Mouse (Mus musculus) liver, adult 2 months (tissue): Measurements from ENCODE around the gene Tmprss3. TPM values are rescaled to one million over a fixed set of nuclear protein-coding genes. Genes with fewer than 3 reads are reported as not detected.

Experiments
- DNase-seq: peaks from one replicate; pipeline ENCODE4 v3.0.0-alpha.2; 2011; ENCODE audit warnings: low read depth, low spot score; ENCODE audit errors: extremely low read depth
- H3K27ac ChIP-seq: fragments of 200-500 bp; replicated peaks from 2 replicates; pipeline ENCODE4 v1.5.1; 2012; ENCODE audit warnings: low read depth, mild to moderate bottlenecking, control low read depth, inconsistent platforms, low read length; ENCODE audit not compliant: insufficient read depth
- H3K27me3 ChIP-seq: fragments of 200-500 bp; 2 replicates; pipeline ENCODE4 v1.6.1; 2012; ENCODE audit warnings: mild to moderate bottlenecking, moderate library complexity, low read length, inconsistent platforms; ENCODE audit not compliant: control insufficient read depth, insufficient read depth
- H3K36me3 ChIP-seq: fragments of 200-500 bp; 2 replicates; pipeline ENCODE4 v1.6.1; 2012; ENCODE audit warnings: low read length, inconsistent platforms; ENCODE audit not compliant: control insufficient read depth, insufficient read depth
- H3K4me1 ChIP-seq: fragments of 200-500 bp; 2 replicates; pipeline ENCODE4 v1.6.1; 2011; ENCODE audit warnings: low read length; ENCODE audit not compliant: control insufficient read depth, insufficient read depth
- H3K4me3 ChIP-seq: fragments of 200-500 bp; 2 replicates; pipeline ENCODE4 v1.5.1; 2011; ENCODE audit warnings: low read depth, mild to moderate bottlenecking, control low read depth, low read length, moderate library complexity; ENCODE audit not compliant: insufficient read depth
- H3K79me2 ChIP-seq: fragments of 200-500 bp; 2 replicates; pipeline ENCODE4 v1.6.1; 2012; ENCODE audit warnings: inconsistent platforms, mild to moderate bottlenecking, low read length, moderate library complexity; ENCODE audit not compliant: control insufficient read depth, insufficient read depth
- H3K9ac ChIP-seq: fragments of 200-500 bp; 2 replicates; pipeline ENCODE4 v1.6.1; 2012; ENCODE audit warnings: low read depth, mild to moderate bottlenecking, control low read depth, inconsistent platforms, low read length
- CTCF ChIP-seq: fragments of 200-500 bp; IDR thresholded peaks from 2 replicates; pipeline ENCODE4 v1.5.1; 2011; ENCODE audit warnings: low read depth, low read length, control low read depth
- POLR2A ChIP-seq: fragments of 200-500 bp; IDR thresholded peaks from 2 replicates; pipeline ENCODE4 v1.6.1; 2011; ENCODE audit warnings: low read length, control low read depth; ENCODE audit not compliant: insufficient read depth; ENCODE audit errors: extremely low read depth
- WGBS: fragments of 180-500 bp; shearing (Covaris S2); methylation state at CpG from one replicate; pipeline ENCODE4 v1.1.7; 2018; 5-methylcytosine and 5-hydroxymethylcytosine counted together
- polyA plus RNA-seq: library from polyadenylated mRNA; depleted of rRNA; stranded (reverse); fragments of >200 nt; gene quantifications from 2 replicates; pipeline ENCODE4 v1.2.3, GENCODE M21; 2012; rRNA removed
- total RNA-seq: library from RNA; depleted of rRNA; stranded (reverse); fragments of >200 nt; gene quantifications from 2 replicates; pipeline ENCODE4 v1.2.3, GENCODE M21; 2014; rRNA removed

The Tmprss3 gene
- total RNA-seq (not detected in 2 replicates), polyA plus RNA-seq (not detected in 2 replicates)

DNA sequence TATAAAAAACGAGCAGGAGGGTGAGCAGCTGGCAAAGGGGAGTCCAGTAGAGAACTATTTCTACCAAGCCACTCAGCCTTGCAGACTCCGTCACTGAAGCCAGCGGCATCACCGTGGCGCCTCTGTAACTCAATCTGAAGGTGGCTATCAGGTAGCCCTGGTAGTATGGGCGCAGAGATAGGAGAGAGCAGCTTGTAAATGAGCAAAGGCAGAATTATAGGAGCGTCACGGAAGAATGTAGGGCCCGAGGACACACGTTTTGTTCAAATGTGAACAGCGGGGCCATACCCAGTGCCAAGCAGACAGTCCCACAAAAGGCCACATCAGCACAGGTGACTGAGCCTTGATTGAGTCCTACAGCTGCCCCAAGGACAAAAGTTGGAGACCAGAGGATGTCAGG lies at the start of gene Tmprss3:
Gene Tmprss3 (minus strand): TSS at position 101 of the 400 bp plus-strand sequence.
- Histone ChIP-seq H3K27ac (no peak within 1 kb of the TSS), H3K4me1 (no peaks in the 10 kb centered on the region), H3K9ac (no peak within 1 kb of the TSS), H3K36me3 (no peaks in the 10 kb centered on the region), H3K27me3 (no peaks in the 10 kb centered on the region), H3K79me2 (no peaks in the 10 kb centered on the region), H3K4me3 (no peak within 1 kb of the TSS)
- 87% methylated on average over 11 of the region's 11 CpGs for WGBS
- TF ChIP-seq CTCF (no peak), POLR2A (no peak)
- DNase-seq, result no peak

DNA sequence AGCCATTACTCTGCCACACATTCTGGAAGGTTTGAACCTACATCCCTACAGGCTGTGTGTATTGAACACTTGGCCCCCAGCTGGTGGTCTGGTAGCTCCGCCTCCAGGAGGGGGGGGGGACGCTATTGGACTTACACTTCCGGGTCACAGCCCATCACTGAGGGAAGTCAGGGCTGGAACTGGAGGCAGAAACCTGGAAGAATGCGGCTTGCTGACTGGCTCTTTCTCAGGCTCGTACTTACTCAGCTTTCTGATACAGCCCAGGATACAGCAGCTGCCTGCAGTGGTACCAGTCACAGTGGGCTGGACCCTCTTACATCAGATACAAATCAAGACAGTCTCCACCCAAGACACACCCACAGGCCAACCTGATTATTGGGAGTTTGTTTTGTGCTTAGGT lies 48.4 kb upstream of the Tmprss3 start:
- 41% methylated on average over 5 of the region's 5 CpGs for WGBS
- no peak for DNase-seq

DNA sequence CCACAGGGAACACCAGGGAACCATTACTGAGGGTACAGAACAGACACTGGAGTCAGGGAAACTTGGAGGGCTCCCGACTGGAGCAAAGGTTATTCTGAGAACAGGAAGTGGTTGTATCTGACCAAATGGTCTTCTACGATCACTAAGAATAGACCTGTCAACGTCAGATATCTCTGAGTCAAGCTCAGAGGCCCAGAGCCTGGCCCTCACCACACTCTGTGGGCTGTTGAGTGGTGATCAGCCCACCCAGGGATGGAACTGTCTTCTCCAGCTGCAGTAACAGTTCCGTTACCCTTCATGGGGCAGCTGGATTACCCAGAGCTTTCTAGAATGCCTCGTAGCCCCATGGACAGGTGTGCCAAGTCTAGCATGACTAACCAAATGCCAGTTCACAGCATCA lies 46.5 kb upstream of the Tmprss3 start:
- H3K36me3 ChIP-seq, result no peaks in the 10 kb centered on the region
- TF ChIP-seq POLR2A (no peak), CTCF (no peak)
- H3K79me2 ChIP-seq, result no peaks in the 10 kb centered on the region
- no peak overlapping the region for H3K4me3 ChIP-seq
- H3K27ac ChIP-seq, result no peak overlapping the region
- no peak overlapping the region for H3K9ac ChIP-seq
- DNase-seq, result no peak
- no peaks in the 10 kb centered on the region for H3K27me3 ChIP-seq
- no peaks in the 10 kb centered on the region for H3K4me1 ChIP-seq
- WGBS, result 78% methylated on average over 5 of the region's 5 CpGs

More for the DNA sequence above, 48.4 kb upstream of the Tmprss3 start:
- H3K27ac ChIP-seq, result no peak overlapping the region
- H3K27me3 ChIP-seq, result no peaks in the 10 kb centered on the region
- no peaks in the 10 kb centered on the region for H3K79me2 ChIP-seq
- H3K9ac ChIP-seq, result no peak overlapping the region
- H3K36me3 ChIP-seq, result no peaks in the 10 kb centered on the region
- H3K4me3 ChIP-seq, result no peak overlapping the region
- no peaks in the 10 kb centered on the region for H3K4me1 ChIP-seq
- TF ChIP-seq POLR2A (no peak), CTCF (no peak)

DNA sequence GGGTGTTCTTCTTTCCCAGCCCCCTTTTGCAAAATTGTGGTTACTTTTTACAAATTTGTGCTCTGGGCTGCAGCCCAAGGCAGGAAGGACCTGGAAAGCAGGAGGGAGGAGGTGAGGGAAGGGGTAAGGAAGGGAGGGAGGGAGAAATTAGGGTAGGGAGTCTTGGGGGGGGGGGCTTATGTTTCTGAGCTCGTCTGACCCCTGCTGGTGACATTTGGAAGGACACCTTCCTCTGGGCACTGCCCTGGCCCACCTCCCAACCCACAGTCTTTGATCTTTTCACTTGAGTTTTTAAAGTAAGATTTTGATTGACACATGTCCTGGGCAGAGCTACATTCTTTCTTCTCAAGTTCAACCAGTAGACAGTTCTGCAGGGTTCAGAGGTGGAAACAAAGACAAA lies 44.0 kb upstream of the Tmprss3 start:
- Histone ChIP-seq H3K36me3 (no peaks in the 10 kb centered on the region), H3K79me2 (no peaks in the 10 kb centered on the region), H3K4me3 (no peak overlapping the region), H3K4me1 (no peaks in the 10 kb centered on the region), H3K27ac (no peak overlapping the region), H3K27me3 (no peaks in the 10 kb centered on the region), H3K9ac (no peak overlapping the region)
- no peak for DNase-seq
- 0% methylated on average over 1 of the region's 1 CpGs for WGBS
- no peak for TF ChIP-seq POLR2A
- TF ChIP-seq CTCF, result peak; percentile 62

DNA sequence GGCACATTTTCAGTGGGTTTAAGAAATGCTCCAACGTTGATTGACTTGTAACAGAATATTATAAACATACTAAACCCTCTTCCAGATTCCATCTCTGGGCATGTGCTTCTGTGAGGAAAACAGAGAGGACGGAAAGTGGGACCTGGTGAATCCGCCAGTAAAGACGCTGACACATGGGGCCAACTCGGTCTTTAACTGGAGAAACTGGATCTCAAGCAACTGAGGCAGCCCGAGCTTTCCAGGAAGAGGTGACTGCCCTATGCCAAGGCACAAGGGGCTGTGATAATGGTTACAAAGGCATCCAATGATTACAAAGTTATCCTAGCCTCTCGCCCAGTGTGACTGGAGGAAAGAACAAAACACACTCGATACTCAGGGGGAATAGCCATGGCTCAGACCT lies 42.4 kb upstream of the Tmprss3 start:
- H3K27ac ChIP-seq, result no peak overlapping the region
- H3K79me2 ChIP-seq, result no peaks in the 10 kb centered on the region
- no peak overlapping the region for H3K4me3 ChIP-seq
- no peaks in the 10 kb centered on the region for H3K36me3 ChIP-seq
- TF ChIP-seq CTCF (no peak), POLR2A (no peak)
- no peak for DNase-seq
- H3K9ac ChIP-seq, result no peak overlapping the region
- WGBS, result 81% methylated on average over 8 of the region's 8 CpGs
- H3K4me1 ChIP-seq, result no peaks in the 10 kb centered on the region
- no peaks in the 10 kb centered on the region for H3K27me3 ChIP-seq

DNA sequence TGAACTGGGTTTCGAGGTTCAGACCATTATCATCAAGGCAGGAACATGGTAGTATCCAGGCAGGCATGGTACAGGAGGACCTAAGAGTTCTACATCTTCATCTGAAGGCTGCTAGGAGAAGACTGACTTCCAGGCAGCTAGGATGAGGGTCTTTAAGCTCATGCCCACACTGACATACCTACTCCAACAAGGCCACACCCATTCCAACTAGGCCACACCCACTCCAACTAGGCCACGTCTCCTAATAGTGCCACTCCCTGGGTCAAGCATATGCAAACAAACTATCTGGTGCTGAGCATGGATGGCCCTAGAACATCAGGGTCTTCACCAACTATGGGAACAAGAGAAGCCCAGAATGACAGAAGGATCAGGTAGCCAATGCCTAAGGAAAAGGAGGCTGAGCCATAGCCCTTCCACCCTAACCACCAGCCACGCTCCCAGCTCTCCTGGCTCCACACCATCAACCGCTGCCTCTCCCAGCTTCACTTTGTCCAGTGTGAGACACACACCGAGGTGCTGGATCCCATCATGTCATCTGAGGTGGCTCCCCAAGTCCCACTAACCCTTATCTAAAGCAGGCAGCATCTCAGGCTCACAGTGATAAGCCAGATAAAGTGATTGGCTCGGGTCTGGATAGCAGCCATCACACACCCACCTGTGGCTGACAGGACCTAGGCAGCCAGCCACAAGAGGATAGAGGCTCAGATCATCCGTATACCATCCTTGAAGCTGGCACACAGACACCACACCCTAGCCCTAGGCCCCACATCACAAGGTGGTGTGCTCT lies 39.6 kb upstream of the Tmprss3 start:
- no peak for TF ChIP-seq POLR2A
- no peaks in the 10 kb centered on the region for H3K79me2 ChIP-seq
- WGBS, result 75% methylated on average over 7 of the region's 7 CpGs
- no peak overlapping the region for H3K27ac ChIP-seq
- no peak for DNase-seq
- no peaks in the 10 kb centered on the region for H3K4me1 ChIP-seq
- no peaks in the 10 kb centered on the region for H3K27me3 ChIP-seq
- H3K4me3 ChIP-seq, result no peak overlapping the region
- H3K9ac ChIP-seq, result no peak overlapping the region
- no peaks in the 10 kb centered on the region for H3K36me3 ChIP-seq
